Mouse (Mus musculus) erythroblast, embryonic 14.5 days (primary cell): ENCODE measurements around the gene Ncaph2.

Experiments used
- GATA1 ChIP-seq: IDR thresholded peaks from 2 replicates; pipeline ENCODE4 v1.6.1; 2012; ENCODE audit warnings: low read length, inconsistent platforms, mixed read lengths
- TAL1 ChIP-seq: IDR thresholded peaks from 3 replicates; pipeline ENCODE4 v1.6.1; 2012; ENCODE audit warnings: low read length, inconsistent platforms, mixed read lengths

DNA sequence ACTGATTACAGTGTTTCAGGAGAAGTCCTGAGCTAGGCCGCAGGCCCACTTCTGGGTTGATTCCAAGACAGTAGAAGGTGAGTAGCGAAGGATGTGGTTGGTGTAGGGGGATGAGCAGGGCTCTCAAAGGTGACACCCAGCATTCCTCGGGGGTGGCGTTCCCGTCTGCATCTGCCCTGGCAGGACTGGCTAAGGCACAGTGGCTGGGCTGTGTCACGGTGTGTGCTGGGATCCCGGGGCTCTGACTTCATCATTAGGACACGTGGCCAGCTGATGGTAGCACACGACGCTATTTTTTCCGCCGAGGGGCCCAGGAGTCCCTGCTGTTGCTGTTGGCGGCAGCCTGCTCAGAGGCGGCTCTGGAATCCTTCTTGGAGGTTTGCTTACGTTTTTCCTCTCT is 4.2 kb upstream of the Ncaph2 start:
- TF ChIP-seq TAL1 (no peak), GATA1 (no peak)
